Mouse (Mus musculus) 3T3-L1 (cell line): Measurements from ENCODE around the gene Hoxa6.
A peak's percentile ranks its signal among the peaks of the same experiment; 100 is the strongest.

ENCODE experiments used
- DNase-seq: peaks from one replicate; pipeline ENCODE4 v3.0.0-alpha.2; 2015; ENCODE audit warnings: low read depth, low spot score

The Hoxa6 gene

GRCm38 (mm10) chr6:52215771-52216535 is 7.4 kb upstream of the Hoxa6 start:
- DNase-seq: no peak

- DNase-seq: no peak
Observed at GRCm38 (mm10) chr6:52215070-52215469, 6.5 kb upstream of the Hoxa6 start.

GRCm38 (mm10) chr6:52214271-52214670 is 5.7 kb upstream of the Hoxa6 start:
- peak; percentile 35 for DNase-seq

GRCm38 (mm10) chr6:52213119-52213986 is 4.8 kb upstream of the Hoxa6 start, which contains the start of the genes Hoxa3 and Gm28308:
Gene Hoxa3 (minus strand): TSS chr6:52213336.
Gene Gm28308 (minus strand): TSS chr6:52213339.
- DNase-seq: peak; percentile 94

GRCm38 (mm10) chr6:52212556-52213118 is 4.1 kb upstream of the Hoxa6 start:
- DNase-seq: peak; percentile 80

GRCm38 (mm10) chr6:52211961-52212360 is 3.4 kb upstream of the Hoxa6 start:
- peak; percentile 54 for DNase-seq

GRCm38 (mm10) chr6:52211170-52211935 is 2.8 kb upstream of the Hoxa6 start:
- DNase-seq: peak; percentile 86

- no peak for DNase-seq
Observed at GRCm38 (mm10) chr6:52209685-52210046, 1.1 kb upstream of the Hoxa6 start.

- no peak for DNase-seq
Observed at GRCm38 (mm10) chr6:52208868-52209684, 554 bp upstream of the Hoxa6 start.

- no peak for DNase-seq
Observed at GRCm38 (mm10) chr6:52207684-52207976, 892 bp downstream of the Hoxa6 start.

GRCm38 (mm10) chr6:52206882-52207683 is 1.4 kb downstream of the Hoxa6 start:
- no peak for DNase-seq

GRCm38 (mm10) chr6:52205638-52206621 is 2.6 kb downstream of the Hoxa6 start:
- DNase-seq: no peak

- DNase-seq: no peak
Observed at GRCm38 (mm10) chr6:52205221-52205620, 3.3 kb downstream of the Hoxa6 start.

- peak; percentile 95 for DNase-seq
Observed at GRCm38 (mm10) chr6:52204050-52204752, 4.3 kb downstream of the Hoxa6 start, which contains the start of gene Hoxa5. Gene Hoxa5 (minus strand): TSS chr6:52204587.

- peak; percentile 42 for DNase-seq
Observed at GRCm38 (mm10) chr6:52203371-52204049, 5.0 kb downstream of the Hoxa6 start.

GRCm38 (mm10) chr6:52203121-52203370 is 5.5 kb downstream of the Hoxa6 start:
- no peak for DNase-seq

- no peak for DNase-seq
Observed at GRCm38 (mm10) chr6:52202362-52203120, 6.0 kb downstream of the Hoxa6 start.
